Mouse (Mus musculus): Measurements from ENCODE around the gene Slc35e1. TPM values are rescaled to one million over a fixed set of nuclear protein-coding genes. Genes with fewer than 3 reads are reported as not detected.
A peak's percentile ranks its signal among the peaks of the same experiment; 100 is the strongest.

Gene Slc35e1
- polyA plus RNA-seq, 1 experiment: 41.1 TPM

DNA sequence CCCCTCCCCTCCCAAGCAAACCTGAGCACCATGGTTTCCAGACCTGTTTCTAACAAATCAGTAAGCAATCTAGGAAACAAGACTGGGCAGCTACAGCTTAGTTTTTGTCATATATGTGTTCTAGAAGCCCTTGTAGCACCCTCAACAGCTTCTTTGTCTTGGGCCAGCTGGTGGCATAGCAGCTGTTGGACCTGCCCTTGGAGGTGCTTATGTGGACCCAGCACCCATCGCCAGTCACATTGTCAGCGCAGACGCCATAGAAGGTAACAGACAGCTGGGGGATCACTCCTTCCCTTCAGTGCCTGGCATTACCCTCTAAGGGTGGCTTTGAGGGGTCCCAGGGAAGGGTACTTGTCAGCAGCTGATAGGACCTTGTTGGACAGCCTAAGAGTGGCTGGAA lies 34.6 kb downstream of the Slc35e1 start:
- Histone ChIP-seq H3K4me1 (ENCODE audit: control insufficient read depth, insufficient read depth, low read length) (no peaks in the 10 kb centered on the region), H3K4me3 (replicated peaks; ENCODE audit: insufficient read depth, low read depth, low read length) (no peak overlapping the region), H3K27me3 (ENCODE audit: control insufficient read depth, insufficient read depth, low read length) (no peaks in the 10 kb centered on the region), H3K27ac (ENCODE audit: insufficient read depth, low read length) (no peak overlapping the region)
- DNase-seq: no peak
- TF ChIP-seq POLR2A (IDR thresholded peaks at IDR 0.05; ENCODE audit: borderline replicate concordance, insufficient read depth, low read length) (no peak), CTCF (IDR thresholded peaks at IDR 0.05; ENCODE audit: borderline replicate concordance, insufficient read depth, low read depth, low read length) (no peak)
- 90% methylated on average over 3 of the region's 3 CpGs for WGBS

DNA sequence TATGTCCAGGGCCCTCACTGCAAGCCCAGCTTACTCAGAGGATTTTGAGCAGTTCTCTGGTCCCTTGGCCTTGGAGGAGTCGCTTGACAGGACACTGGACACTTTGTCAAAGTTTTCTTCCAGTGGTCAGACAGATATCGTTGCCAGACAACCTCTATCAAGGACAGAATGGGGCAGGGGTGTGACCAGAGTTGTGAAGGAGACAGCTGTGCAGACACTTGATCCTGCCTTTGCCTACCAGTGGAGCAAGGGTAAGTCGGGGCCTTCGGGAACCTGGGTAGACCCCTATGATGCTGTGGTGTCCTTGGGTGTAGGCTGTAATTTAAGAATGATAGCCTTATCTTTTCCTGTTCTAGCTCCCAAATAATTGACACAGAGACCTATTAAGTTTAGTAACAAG lies 37.1 kb downstream of the Slc35e1 start:
- H3K4me3 ChIP-seq (replicated peaks; ENCODE audit: insufficient read depth, low read depth, low read length): no peak overlapping the region
- no peaks in the 10 kb centered on the region for H3K27me3 ChIP-seq (ENCODE audit: control insufficient read depth, insufficient read depth, low read length)
- H3K4me1 ChIP-seq (ENCODE audit: control insufficient read depth, insufficient read depth, low read length): no peaks in the 10 kb centered on the region
- TF ChIP-seq POLR2A (IDR thresholded peaks at IDR 0.05; ENCODE audit: borderline replicate concordance, insufficient read depth, low read length): no peak
- no peak for TF ChIP-seq CTCF (IDR thresholded peaks at IDR 0.05; ENCODE audit: borderline replicate concordance, insufficient read depth, low read depth, low read length)
- WGBS: 87% methylated on average over 4 of the region's 4 CpGs
- H3K27ac ChIP-seq (ENCODE audit: insufficient read depth, low read length): no peak overlapping the region
- DNase-seq: no peak

DNA sequence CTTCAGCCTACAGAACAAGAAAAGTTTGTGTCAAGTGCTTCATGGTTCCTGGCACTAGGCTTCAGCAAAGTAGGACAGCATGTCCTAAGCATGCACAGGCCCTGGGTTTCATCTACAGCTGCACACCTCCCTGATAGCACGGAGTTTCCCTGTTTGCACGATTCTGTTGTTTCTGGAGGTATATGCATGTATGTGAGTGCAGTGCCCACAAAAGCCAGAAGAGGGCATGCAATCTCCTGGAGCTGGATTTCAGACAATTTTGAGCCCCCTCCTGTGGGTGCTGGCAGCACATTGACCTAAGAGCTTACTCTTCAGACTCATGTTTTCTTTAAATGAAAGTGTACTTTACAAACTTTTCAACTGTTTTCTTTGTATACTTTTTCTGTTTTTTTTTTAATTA lies 38.5 kb downstream of the Slc35e1 start:
- Histone ChIP-seq H3K4me1 (ENCODE audit: control insufficient read depth, insufficient read depth, low read length) (no peaks in the 10 kb centered on the region), H3K27ac (ENCODE audit: insufficient read depth, low read length) (no peak overlapping the region), H3K27me3 (ENCODE audit: control insufficient read depth, insufficient read depth, low read length) (no peaks in the 10 kb centered on the region), H3K4me3 (replicated peaks; ENCODE audit: insufficient read depth, low read depth, low read length) (no peak overlapping the region)
- DNase-seq: no peak
- WGBS: 98% methylated on average over 2 of the region's 2 CpGs
- TF ChIP-seq CTCF (IDR thresholded peaks at IDR 0.05; ENCODE audit: borderline replicate concordance, insufficient read depth, low read depth, low read length) (no peak), POLR2A (IDR thresholded peaks at IDR 0.05; ENCODE audit: borderline replicate concordance, insufficient read depth, low read length) (no peak)

DNA sequence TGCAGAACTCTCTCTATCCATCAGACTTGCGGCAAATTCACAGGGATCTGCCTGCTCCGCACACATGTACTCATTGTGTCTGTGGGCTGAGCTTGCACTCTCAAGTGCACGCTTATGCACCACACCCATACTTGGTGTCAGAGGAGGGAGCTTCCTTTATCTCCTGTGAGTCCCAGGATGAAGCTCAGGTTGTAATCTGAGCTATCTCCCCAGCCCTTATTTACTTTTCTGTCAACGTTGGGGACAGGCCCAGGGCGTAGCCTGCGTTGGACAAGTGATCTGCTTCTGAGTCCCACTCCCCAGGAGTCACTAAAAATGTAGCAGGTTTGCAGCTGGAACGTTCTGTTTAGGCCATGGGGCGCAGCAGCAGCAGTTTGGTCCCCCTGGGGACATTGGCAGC lies 40.9 kb downstream of the Slc35e1 start:
- Histone ChIP-seq H3K27me3 (ENCODE audit: control insufficient read depth, insufficient read depth, low read length) (no peaks in the 10 kb centered on the region), H3K4me3 (replicated peaks; ENCODE audit: insufficient read depth, low read depth, low read length) (no peak overlapping the region), H3K4me1 (ENCODE audit: control insufficient read depth, insufficient read depth, low read length) (no peaks in the 10 kb centered on the region), H3K27ac (ENCODE audit: insufficient read depth, low read length) (no peak overlapping the region)
- TF ChIP-seq CTCF (IDR thresholded peaks at IDR 0.05; ENCODE audit: borderline replicate concordance, insufficient read depth, low read depth, low read length): no peak
- TF ChIP-seq POLR2A (IDR thresholded peaks at IDR 0.05; ENCODE audit: borderline replicate concordance, insufficient read depth, low read length): no peak
- WGBS: 90% methylated on average over 8 of the region's 8 CpGs
- no peak for DNase-seq

DNA sequence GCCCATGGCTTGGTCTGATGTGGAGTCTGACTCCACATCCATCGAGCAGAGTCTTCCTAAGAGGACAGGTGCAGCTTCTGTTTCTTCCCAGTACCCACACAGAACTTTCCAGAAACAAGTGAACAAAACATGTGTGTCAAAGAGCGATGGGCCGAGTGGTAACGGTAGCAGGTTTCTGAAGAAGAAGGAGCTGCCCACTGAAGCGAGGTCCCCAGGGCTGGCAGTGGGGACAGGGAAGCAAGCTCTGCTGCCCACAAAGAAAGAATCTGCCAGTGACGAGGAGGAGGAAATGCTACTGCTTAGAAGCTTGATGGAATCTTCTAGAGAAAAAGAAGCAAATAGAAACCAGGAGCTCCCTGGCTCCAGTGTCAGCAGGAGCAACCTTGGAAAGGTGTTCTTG lies 47.3 kb downstream of the Slc35e1 start:
- Histone ChIP-seq H3K4me3 (replicated peaks; ENCODE audit: insufficient read depth, low read depth, low read length) (no peak overlapping the region), H3K27ac (ENCODE audit: insufficient read depth, low read length) (no peak overlapping the region), H3K27me3 (ENCODE audit: control insufficient read depth, insufficient read depth, low read length) (no peaks in the 10 kb centered on the region), H3K4me1 (ENCODE audit: control insufficient read depth, insufficient read depth, low read length) (no peaks in the 10 kb centered on the region)
- WGBS: 81% methylated on average over 6 of the region's 6 CpGs
- no peak for TF ChIP-seq CTCF (IDR thresholded peaks at IDR 0.05; ENCODE audit: borderline replicate concordance, insufficient read depth, low read depth, low read length)
- TF ChIP-seq POLR2A (IDR thresholded peaks at IDR 0.05; ENCODE audit: borderline replicate concordance, insufficient read depth, low read length): no peak
- no peak for DNase-seq

DNA sequence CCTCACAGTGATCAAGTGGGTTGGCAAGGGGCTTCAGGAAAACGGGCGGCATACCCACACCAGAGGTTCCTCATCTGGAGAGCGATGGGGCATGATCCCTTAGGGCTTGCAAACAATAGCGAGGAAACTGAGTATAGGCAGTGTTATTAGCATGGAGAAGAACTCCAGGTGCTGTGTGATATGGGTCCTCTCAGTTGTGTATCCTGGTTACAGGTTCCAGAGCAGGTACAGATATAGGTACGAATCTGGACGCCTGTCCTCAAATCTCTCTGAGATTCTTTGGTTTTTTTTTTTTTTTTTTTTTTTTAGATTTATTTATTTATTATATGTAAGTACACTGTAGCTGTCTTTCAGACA lies 48.4 kb downstream of the Slc35e1 start:
- Histone ChIP-seq H3K27ac (ENCODE audit: insufficient read depth, low read length) (peak overlapping the region; percentile 39; the same call in 1 of the 2 replicates), H3K27me3 (ENCODE audit: control insufficient read depth, insufficient read depth, low read length) (no peaks in the 10 kb centered on the region), H3K4me3 (replicated peaks; ENCODE audit: insufficient read depth, low read depth, low read length) (peak overlapping the region; percentile 72), H3K4me1 (ENCODE audit: control insufficient read depth, insufficient read depth, low read length) (no peaks in the 10 kb centered on the region)
- WGBS: 38% methylated on average over 6 of the region's 6 CpGs
- no peak for DNase-seq
- TF ChIP-seq POLR2A (IDR thresholded peaks at IDR 0.05; ENCODE audit: borderline replicate concordance, insufficient read depth, low read length): no peak

DNA sequence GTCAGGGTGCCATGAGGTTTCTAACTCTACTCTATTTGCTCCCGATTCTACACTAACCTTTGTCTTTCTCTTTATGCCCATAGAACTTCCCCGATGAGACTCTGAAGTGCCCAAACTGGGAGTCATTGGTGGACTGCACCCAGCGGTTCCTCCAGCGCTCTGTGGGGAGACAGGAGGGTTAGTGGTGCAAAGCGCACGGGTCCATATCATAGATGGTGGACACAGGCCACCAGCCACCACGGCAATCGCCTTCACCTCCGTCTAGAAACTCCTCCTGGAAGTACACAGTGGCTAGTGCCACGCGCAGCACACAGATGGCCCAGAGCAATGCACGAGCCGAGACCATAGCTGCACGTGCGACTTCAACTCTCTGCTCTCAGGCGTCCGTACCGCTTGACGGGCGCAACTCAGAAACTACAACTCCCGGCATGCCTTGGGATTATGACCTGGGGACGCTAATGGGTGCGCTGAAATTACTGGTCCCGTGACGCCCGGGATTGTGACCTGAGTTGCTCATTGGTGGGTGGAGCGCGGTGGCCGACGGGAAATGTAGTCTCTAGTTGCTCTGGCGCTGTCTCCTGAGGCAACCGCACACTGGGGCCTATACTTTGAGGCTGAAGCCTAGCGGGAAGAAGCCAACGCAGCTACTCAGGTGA lies 48.9 kb downstream of the Slc35e1 start, which contains the start of the genes Calr3 and 1700030K09Rik:
TSS of gene Calr3 (minus strand) at position 533 of the 656 bp plus-strand sequence.
TSS of gene 1700030K09Rik (plus strand) at position 543 of the 656 bp plus-strand sequence.
- WGBS: 5% methylated on average over 34 of the region's 34 CpGs
- DNase-seq: peak; percentile 98 to 99
- TF ChIP-seq POLR2A (IDR thresholded peaks at IDR 0.05; ENCODE audit: borderline replicate concordance, insufficient read depth, low read length) (peak; percentile 45; the same call in 1 of the 2 replicates), CTCF (IDR thresholded peaks at IDR 0.05; ENCODE audit: borderline replicate concordance, insufficient read depth, low read depth, low read length) (no peak)
- H3K4me1 ChIP-seq (ENCODE audit: control insufficient read depth, insufficient read depth, low read length): no peaks in the 10 kb centered on the region
- no peaks in the 10 kb centered on the region for H3K27me3 ChIP-seq (ENCODE audit: control insufficient read depth, insufficient read depth, low read length)
- peak within 1 kb of the TSS; percentile 39; the same call in 1 of the 2 replicates for H3K27ac ChIP-seq (ENCODE audit: insufficient read depth, low read length)
- peak within 1 kb of the TSS; percentile 73 for H3K4me3 ChIP-seq (replicated peaks; ENCODE audit: insufficient read depth, low read depth, low read length)

DNA sequence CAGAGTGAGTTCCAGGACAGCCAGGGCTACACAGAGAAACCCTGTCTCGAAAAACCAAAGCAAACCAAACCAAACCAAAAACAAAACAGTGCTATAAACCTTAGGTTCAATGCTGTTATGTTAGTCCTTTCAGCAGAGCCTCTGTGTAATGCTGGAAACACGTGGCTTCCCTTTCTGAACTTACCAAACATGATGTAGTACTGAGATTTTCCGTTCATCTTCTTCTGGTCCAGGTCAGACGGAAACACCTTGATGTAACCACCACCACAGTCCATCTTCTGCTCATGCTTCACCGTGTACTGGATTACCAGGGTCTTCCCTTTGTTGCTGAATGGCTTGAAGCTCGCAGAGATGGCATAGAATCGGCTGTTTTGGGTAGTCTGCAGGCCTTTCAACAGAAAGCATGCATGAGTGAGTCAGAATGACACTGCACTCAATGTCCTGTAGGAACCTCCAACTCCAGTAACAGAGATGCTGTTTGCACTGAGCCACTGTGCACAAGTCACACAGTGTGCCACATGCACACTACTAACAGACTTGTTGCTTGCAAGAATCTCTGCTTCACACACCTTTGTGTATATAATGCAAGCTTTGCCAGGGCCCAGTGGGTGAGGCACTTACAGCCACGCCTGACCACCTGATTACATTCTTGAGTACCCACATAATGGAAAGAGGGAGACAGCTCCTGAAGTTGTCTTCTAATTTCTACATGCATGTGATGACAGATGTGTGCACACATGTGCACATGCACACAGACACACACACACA lies 54.0 kb downstream of the Slc35e1 start:
- WGBS: 53% methylated on average over 8 of the region's 8 CpGs
- TF ChIP-seq CTCF (IDR thresholded peaks at IDR 0.05; ENCODE audit: borderline replicate concordance, insufficient read depth, low read depth, low read length) (no peak), POLR2A (IDR thresholded peaks at IDR 0.05; ENCODE audit: borderline replicate concordance, insufficient read depth, low read length) (no peak)
- no peak overlapping the region for H3K27ac ChIP-seq (ENCODE audit: insufficient read depth, low read length)

More for the DNA sequence above, 54.0 kb downstream of the Slc35e1 start:
- no peak for DNase-seq
- no peaks in the 10 kb centered on the region for H3K27me3 ChIP-seq (ENCODE audit: control insufficient read depth, insufficient read depth, low read length)
- no peak overlapping the region for H3K4me3 ChIP-seq (replicated peaks; ENCODE audit: insufficient read depth, low read depth, low read length)
- H3K4me1 ChIP-seq (ENCODE audit: control insufficient read depth, insufficient read depth, low read length): no peaks in the 10 kb centered on the region
